ENCODE assay signal across 12 mouse cellular contexts in genomic region chr13:59238696-59239095, GRCm38 (mm10).
DNase-seq lines count a peak whose midpoint lies in the region; ATAC-seq and TF ChIP-seq lines count a peak whose summit lies in the region.
"Had no signal": no experiment of that assay in that cellular context is flagged by ENCODE, and none has a peak within 500 bp of the region (broad histone marks: within the 10 kb centered on the region; RNA-seq: fewer than 3 reads in every experiment).

No protein-coding gene starts in this region.

- no peak for ATAC-seq in heart, embryonic 11.5 days (replicated peaks; ENCODE audit: insufficient number of reproducible peaks, low FRiP score, low TSS enrichment)
- peak; percentile 81 for ATAC-seq in stomach, embryonic 16.5 days (ENCODE audit: insufficient read depth, low FRiP score)
- ATAC-seq: liver, embryonic 12.5 days; midbrain, embryonic 16.5 days had no signal

- H3K27me3 ChIP-seq in heart, embryonic 11.5 days (ENCODE audit: control insufficient read depth, insufficient read depth, low read length), result no peaks in the 10 kb centered on the region
- no peaks in the 10 kb centered on the region for H3K27me3 ChIP-seq in stomach, embryonic 16.5 days (ENCODE audit: control insufficient read depth, insufficient read depth, low read length)
- H3K27me3 ChIP-seq: CH12.LX; liver, embryonic 12.5 days had no signal

- no peaks in the 10 kb centered on the region for H3K4me1 ChIP-seq in heart, embryonic 11.5 days (ENCODE audit: control insufficient read depth, insufficient read depth, low read length)
- no peaks in the 10 kb centered on the region for H3K4me1 ChIP-seq in stomach, embryonic 16.5 days (ENCODE audit: control insufficient read depth, insufficient read depth, low read length)
- H3K4me1 ChIP-seq: liver, embryonic 12.5 days had no signal

- no peak overlapping the region for H3K4me3 ChIP-seq in heart, embryonic 11.5 days (ENCODE audit: low read depth, low read length)
- H3K4me3 ChIP-seq in left cerebral cortex, adult 2 months, result no peak overlapping the region
- H3K4me3 ChIP-seq in stomach, embryonic 16.5 days (replicated peaks; ENCODE audit: low read length), result no peak overlapping the region
- H3K4me3 ChIP-seq: liver, embryonic 12.5 days had no signal

- peak; percentile 29 to 32 for DNase-seq in heart, postnatal 14 days
- peak; percentile 13 for DNase-seq in ovary, postnatal 14 days (ENCODE audit: low spot score)
- DNase-seq in ovary, postnatal 10 days (ENCODE audit: low spot score), result no peak
- peak; percentile 46 to 63 for DNase-seq in left cerebral cortex, adult 2 months (ENCODE audit: extremely low spot score in 1 of 2, low spot score in 2 of 2)
- DNase-seq in adrenal gland, adult 18-20 months (ENCODE audit: low spot score in 2 of 2), result no peak
- no peak for DNase-seq in heart, adult 18-20 months
- DNase-seq: cerebellum, adult 18-20 months had no signal

- intact Hi-C loops in heart, postnatal 14 days (cut with DNase I), result no loop called here
- intact Hi-C loops in left cerebral cortex, adult 2 months (cut with DNase I), result no loop called here

- no peak overlapping the region for H3K9ac ChIP-seq in heart, embryonic 11.5 days (ENCODE audit: low read depth, low read length)
- no peak overlapping the region for H3K9ac ChIP-seq in stomach, embryonic 16.5 days (ENCODE audit: low read length)
- H3K9ac ChIP-seq: liver, embryonic 12.5 days had no signal

- no peaks in the 10 kb centered on the region for H3K9me3 ChIP-seq in heart, embryonic 11.5 days (replicated peaks; ENCODE audit: control insufficient read depth, low read length)
- no peaks in the 10 kb centered on the region for H3K9me3 ChIP-seq in stomach, embryonic 16.5 days (replicated peaks; ENCODE audit: control insufficient read depth, low read length)
- H3K9me3 ChIP-seq: liver, embryonic 12.5 days had no signal

- no peak overlapping the region for H3K4me2 ChIP-seq in heart, embryonic 11.5 days
- H3K4me2 ChIP-seq in stomach, embryonic 16.5 days (ENCODE audit: low read depth, low read length), result no peak overlapping the region
- H3K4me2 ChIP-seq: liver, embryonic 12.5 days had no signal

- H3K27ac ChIP-seq in heart, embryonic 11.5 days (ENCODE audit: low read depth, low read length), result no peak overlapping the region
- peak overlapping the region; percentile 82 for H3K27ac ChIP-seq in left cerebral cortex, adult 2 months
- no peak overlapping the region for H3K27ac ChIP-seq in stomach, embryonic 16.5 days (ENCODE audit: low read length)
- H3K27ac ChIP-seq: liver, embryonic 12.5 days had no signal

- no peaks in the 10 kb centered on the region for H3K36me3 ChIP-seq in heart, embryonic 11.5 days (ENCODE audit: control insufficient read depth, insufficient read depth, low read length)
- H3K36me3 ChIP-seq in stomach, embryonic 16.5 days (ENCODE audit: control insufficient read depth, insufficient read depth, low read length), result no peaks in the 10 kb centered on the region
- H3K36me3 ChIP-seq: liver, embryonic 12.5 days had no signal

- no peak for TF ChIP-seq CTCF in left cerebral cortex, adult 2 months (IDR thresholded peaks at IDR 0.05)

- WGBS in heart, embryonic 11.5 days (ENCODE audit: insufficient replicate concordance), result 89% methylated on average over 1 of the region's 1 CpGs
- 63% methylated on average over 1 of the region's 1 CpGs for WGBS in stomach, embryonic 16.5 days

Comparison
In these comparisons a context has a peak if more than half of its experiments do, and no peak if none do; other contexts are left out.
1. DNase-seq: peak in heart, postnatal 14 days (2 of 2), ovary, postnatal 14 days (single experiment) and left cerebral cortex, adult 2 months (2 of 2); none in ovary, postnatal 10 days (single experiment), adrenal gland, adult 18-20 months (0 of 2) and heart, adult 18-20 months (0 of 2).